Mouse (Mus musculus) heart, adult 2 months (tissue): ENCODE data around the gene Glis3. TPM values are rescaled to one million over a fixed set of nuclear protein-coding genes. Genes with fewer than 3 reads are reported as not detected.

Experiments used
- DNase-seq, 2 experiments: peaks; one replicate each; pipeline ENCODE4 v3.0.0; 2021
- H3K27ac ChIP-seq: fragments of 200-600 bp; 2 replicates; pipeline ENCODE4 v1.8.1; 2022
- H3K27me3 ChIP-seq: fragments of 200-500 bp; 2 replicates; pipeline ENCODE4 v1.6.1; 2012; ENCODE audit warnings: mild to moderate bottlenecking, low read length, inconsistent platforms, mixed read lengths; ENCODE audit not compliant: control insufficient read depth, insufficient read depth
- H3K36me3 ChIP-seq: fragments of 200-500 bp; 2 replicates; pipeline ENCODE4 v1.6.1; 2012; ENCODE audit warnings: low read length, inconsistent platforms; ENCODE audit not compliant: control insufficient read depth, insufficient read depth
- H3K4me1 ChIP-seq: fragments of 200-500 bp; 2 replicates; pipeline ENCODE4 v1.6.1; 2011; ENCODE audit warnings: low read length; ENCODE audit not compliant: control insufficient read depth, insufficient read depth
- H3K4me3 ChIP-seq: fragments of 200-600 bp; 2 replicates; pipeline ENCODE4 v1.8.1; 2022
- H3K79me2 ChIP-seq: fragments of 200-500 bp; replicated peaks from 2 replicates; pipeline ENCODE4 v1.6.1; 2012; ENCODE audit warnings: mild to moderate bottlenecking, inconsistent platforms, low read length, moderate library complexity, mixed read lengths; ENCODE audit not compliant: control insufficient read depth, insufficient read depth
- H3K9ac ChIP-seq: fragments of 200-500 bp; 2 replicates; pipeline ENCODE4 v1.6.1; 2012; ENCODE audit warnings: low read depth, mild to moderate bottlenecking, control low read depth, inconsistent platforms, low read length, mixed read lengths
- CTCF ChIP-seq: fragments of 200-600 bp; IDR thresholded peaks from 2 replicates; pipeline ENCODE4 v1.8.1; 2022; ENCODE audit warnings: antibody characterized with exemption, mild to moderate bottlenecking, moderate library complexity
- EP300 ChIP-seq: fragments of 200-500 bp; IDR thresholded peaks from 2 replicates; pipeline ENCODE4 v1.6.1; 2011; ENCODE audit warnings: low read depth, low read length, control low read depth; ENCODE audit not compliant: insufficient read depth
- POLR2A ChIP-seq: fragments of 200-500 bp; IDR thresholded peaks from 2 replicates; pipeline ENCODE4 v1.6.1; 2011; ENCODE audit warnings: mild to moderate bottlenecking, low read depth, low read length, control low read depth; ENCODE audit not compliant: insufficient read depth
- WGBS: fragments of 180-500 bp; shearing (Covaris S2); methylation state at CpG from one replicate; pipeline ENCODE4 v1.1.7; 2018; 5-methylcytosine and 5-hydroxymethylcytosine counted together
- intact Hi-C: fragments of 180-260 bp; cut with DNase I; formaldehyde crosslinking; loops from one replicate; pipeline ENCODE4 v1.15.1; 2025
- polyA plus RNA-seq: library from polyadenylated mRNA; depleted of rRNA; stranded (reverse); fragments of >200 nt; gene quantifications from 2 replicates; pipeline ENCODE4 v1.2.3, GENCODE M21; 2012
- total RNA-seq, 2 experiments: library from RNA; stranded (reverse); gene quantifications; 2 replicates each; pipeline ENCODE4 v1.2.3; 2021

The Glis3 gene
- total and polyA plus RNA-seq, 3 experiments: 0.55 to 1.3 (median 1.1) TPM

- TF ChIP-seq EP300 (no peak), POLR2A (no peak), CTCF (no peak)
- Histone ChIP-seq H3K79me2 (no peaks in the 10 kb centered on the region), H3K4me1 (no peaks in the 10 kb centered on the region; the same call in 1 of the 2 replicates), H3K36me3 (no peaks in the 10 kb centered on the region), H3K9ac (no peak overlapping the region), H3K4me3 (no peak overlapping the region), H3K27ac (no peak overlapping the region), H3K27me3 (no peaks in the 10 kb centered on the region)
- intact Hi-C loops: no loop called here
- 85% methylated on average over 6 of the region's 6 CpGs for WGBS
- DNase-seq: no peak
Measured at GRCm38 (mm10) chr19:28555181-28555929, 124.5 kb downstream of the Glis3 start.

GRCm38 (mm10) chr19:28550611-28551010 is 129.3 kb downstream of the Glis3 start:
- DNase-seq: no peak
- Histone ChIP-seq H3K79me2 (no peaks in the 10 kb centered on the region), H3K27ac (no peak overlapping the region), H3K9ac (no peak overlapping the region), H3K27me3 (no peaks in the 10 kb centered on the region), H3K4me3 (no peak overlapping the region), H3K36me3 (no peaks in the 10 kb centered on the region), H3K4me1 (no peaks in the 10 kb centered on the region)
- WGBS: 71% methylated on average over 8 of the region's 8 CpGs
- no peak for TF ChIP-seq POLR2A
- TF ChIP-seq EP300: no peak
- TF ChIP-seq CTCF: no peak
- intact Hi-C loops: no loop called here

GRCm38 (mm10) chr19:28546933-28547332 is 132.9 kb downstream of the Glis3 start:
- Histone ChIP-seq H3K9ac (no peak overlapping the region), H3K27me3 (no peaks in the 10 kb centered on the region), H3K79me2 (no peaks in the 10 kb centered on the region), H3K36me3 (no peaks in the 10 kb centered on the region), H3K27ac (no peak overlapping the region), H3K4me1 (no peaks in the 10 kb centered on the region), H3K4me3 (no peak overlapping the region)
- TF ChIP-seq POLR2A (no peak), CTCF (peak; percentile 48), EP300 (no peak)
- DNase-seq: no peak
- intact Hi-C loops: no loop called here
- 95% methylated on average over 3 of the region's 3 CpGs for WGBS

- intact Hi-C loops: no loop called here
- Histone ChIP-seq H3K4me1 (no peaks in the 10 kb centered on the region), H3K36me3 (no peaks in the 10 kb centered on the region), H3K4me3 (no peak overlapping the region), H3K79me2 (no peaks in the 10 kb centered on the region), H3K27me3 (no peaks in the 10 kb centered on the region), H3K27ac (no peak overlapping the region), H3K9ac (no peak overlapping the region)
- no peak for TF ChIP-seq POLR2A
- TF ChIP-seq EP300: no peak
- no peak for TF ChIP-seq CTCF
- 67% methylated on average over 1 of the region's 1 CpGs for WGBS
- DNase-seq: no peak
Measured at GRCm38 (mm10) chr19:28545493-28545892, 134.4 kb downstream of the Glis3 start.

- Histone ChIP-seq H3K27me3 (no peaks in the 10 kb centered on the region), H3K79me2 (no peaks in the 10 kb centered on the region), H3K9ac (no peak overlapping the region), H3K36me3 (no peaks in the 10 kb centered on the region), H3K4me1 (no peaks in the 10 kb centered on the region), H3K4me3 (no peak overlapping the region), H3K27ac (no peak overlapping the region)
- no peak for DNase-seq
- intact Hi-C loops: loop anchor here (10.0 kb wide), 1 partner anchor 374 kb away; no protein-coding TSS in a partner anchor
- 71% methylated on average over 9 of the region's 9 CpGs for WGBS
- TF ChIP-seq POLR2A (no peak), CTCF (no peak), EP300 (no peak)
Measured at GRCm38 (mm10) chr19:28538813-28539212, 141.1 kb downstream of the Glis3 start.

- H3K4me3 ChIP-seq: no peak overlapping the region
- H3K4me1 ChIP-seq: no peaks in the 10 kb centered on the region
- no peak overlapping the region for H3K27ac ChIP-seq
- H3K27me3 ChIP-seq: no peaks in the 10 kb centered on the region; the same call in 1 of the 2 replicates
- 86% methylated on average over 12 of the region's 12 CpGs for whole genome bisulfite sequencing
- no peaks in the 10 kb centered on the region for H3K79me2 ChIP-seq
- DNase-seq: no peak
- TF ChIP-seq CTCF (no peak), POLR2A (no peak), EP300 (no peak)
- no peaks in the 10 kb centered on the region for H3K36me3 ChIP-seq
- intact Hi-C loops: loop anchor here (10.0 kb wide), 1 partner anchor 370 kb away; no protein-coding TSS in a partner anchor
- no peak overlapping the region for H3K9ac ChIP-seq
Measured at GRCm38 (mm10) chr19:28534964-28535363, 144.9 kb downstream of the Glis3 start.
